17 mouse cellular contexts compared by ENCODE assay signal in the genomic region with DNA sequence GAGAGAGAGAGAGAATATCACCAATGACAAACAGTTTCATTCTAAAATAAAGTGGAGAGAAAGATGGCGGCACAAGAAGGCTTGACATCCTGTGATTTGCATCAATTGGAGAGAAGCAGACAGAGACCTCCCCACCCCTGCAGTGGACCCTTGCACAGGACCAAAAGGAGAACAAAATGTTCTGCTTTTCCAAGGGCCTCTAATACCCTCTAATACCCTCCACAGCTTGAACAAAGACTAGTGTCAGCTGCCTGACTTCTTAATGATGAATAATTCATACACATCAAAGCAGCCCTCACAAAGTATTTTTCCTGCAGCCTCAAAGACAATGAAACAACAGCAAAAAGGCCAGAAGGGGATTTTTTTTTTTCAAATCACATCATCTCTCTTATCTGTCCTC.
DNase-seq lines count a peak whose midpoint lies in the region; ATAC-seq and TF ChIP-seq lines count a peak whose summit lies in the region.
"Had no signal": no experiment of that assay in that cellular context is flagged by ENCODE, and none has a peak within 500 bp of the region (broad histone marks: within the 10 kb centered on the region; RNA-seq: fewer than 3 reads in every experiment).

No protein-coding gene starts in this region.

- no peak for TF ChIP-seq CTCF in midbrain, postnatal 0 days (IDR thresholded peaks at IDR 0.05)

- no peak for ATAC-seq in midbrain, postnatal 0 days (ENCODE audit: low FRiP score)
- ATAC-seq in forebrain, embryonic 12.5 days (ENCODE audit: low FRiP score), result peak; percentile 81
- ATAC-seq in hindbrain, embryonic 14.5 days (ENCODE audit: low FRiP score), result no peak

- no peak overlapping the region for H3K4me2 ChIP-seq in midbrain, postnatal 0 days (ENCODE audit: low read depth, low read length, poor library complexity, severe bottlenecking)
- no peak overlapping the region for H3K4me2 ChIP-seq in forebrain, embryonic 12.5 days
- H3K4me2 ChIP-seq in hindbrain, embryonic 14.5 days (replicated peaks), result no peak overlapping the region
- H3K4me2 ChIP-seq: embryonic facial prominence, embryonic 15.5 days; heart, embryonic 15.5 days; limb, embryonic 15.5 days had no signal

- no peaks in the 10 kb centered on the region for H3K36me3 ChIP-seq in midbrain, embryonic 10.5 days
- H3K36me3 ChIP-seq in midbrain, postnatal 0 days (ENCODE audit: insufficient read depth, low read length), result no peaks in the 10 kb centered on the region
- H3K36me3 ChIP-seq in forebrain, embryonic 12.5 days (replicated peaks), result no peaks in the 10 kb centered on the region
- H3K36me3 ChIP-seq in hindbrain, embryonic 14.5 days (replicated peaks; ENCODE audit: control insufficient read depth, insufficient read depth), result no peaks in the 10 kb centered on the region
- H3K36me3 ChIP-seq: embryonic facial prominence, embryonic 15.5 days; heart, embryonic 15.5 days; limb, embryonic 15.5 days had no signal

- peak; percentile 52 for DNase-seq in midbrain, embryonic 10.5 days (ENCODE audit: low spot score)
- no peak for DNase-seq in midbrain, postnatal 0 days (ENCODE audit: low spot score)
- no peak for DNase-seq in hindbrain, embryonic 14.5 days (ENCODE audit: low spot score)
- peak; percentile 29 for DNase-seq in retina, embryonic 14.5 days (ENCODE audit: low spot score)
- no peak for DNase-seq in urinary bladder, postnatal 36 days (ENCODE audit: low spot score in 2 of 2)
- no peak for DNase-seq in left cerebral cortex, postnatal 36 days (ENCODE audit: low spot score in 2 of 2)
- DNase-seq in c-Kit-positive CD71-positive TER-119-positive erythroid progenitor cells, embryonic 14.5 days (ENCODE audit: low spot score), result no peak
- DNase-seq: cerebellum, postnatal 36 days; heart, adult 11 months; kidney, adult 18-20 months; kidney, postnatal 25 days; lung, postnatal 10 days had no signal

- peaks cover 25% of the 10 kb centered on the region for H3K4me1 ChIP-seq in midbrain, embryonic 10.5 days
- H3K4me1 ChIP-seq in midbrain, postnatal 0 days (ENCODE audit: insufficient read depth, low read length), result no peaks in the 10 kb centered on the region
- H3K4me1 ChIP-seq in forebrain, embryonic 12.5 days, result peaks cover 12% of the 10 kb centered on the region
- H3K4me1 ChIP-seq in hindbrain, embryonic 14.5 days (replicated peaks; ENCODE audit: control insufficient read depth, insufficient read depth, low read length), result peaks cover 6% of the 10 kb centered on the region; the same call in 1 of the 2 replicates
- H3K4me1 ChIP-seq: embryonic facial prominence, embryonic 15.5 days; heart, embryonic 15.5 days; limb, embryonic 15.5 days had no signal

- peaks cover 23% of the 10 kb centered on the region for H3K27me3 ChIP-seq in midbrain, embryonic 10.5 days (ENCODE audit: low read depth, poor library complexity, severe bottlenecking)
- no peaks in the 10 kb centered on the region for H3K27me3 ChIP-seq in midbrain, postnatal 0 days (ENCODE audit: insufficient read depth, low read length)
- no peaks in the 10 kb centered on the region for H3K27me3 ChIP-seq in forebrain, embryonic 12.5 days
- no peaks in the 10 kb centered on the region for H3K27me3 ChIP-seq in hindbrain, embryonic 14.5 days (ENCODE audit: control insufficient read depth, insufficient read depth, low read length)
- H3K27me3 ChIP-seq: CH12.LX; embryonic facial prominence, embryonic 15.5 days; heart, embryonic 15.5 days; limb, embryonic 15.5 days had no signal

- whole genome bisulfite sequencing in midbrain, embryonic 10.5 days, result 29% methylated on average over 1 of the region's 1 CpGs
- WGBS in midbrain, postnatal 0 days, result 40% methylated on average over 1 of the region's 1 CpGs
- 13% methylated on average over 1 of the region's 1 CpGs for WGBS in forebrain, embryonic 12.5 days
- WGBS in hindbrain, embryonic 14.5 days, result 5% methylated on average over 1 of the region's 1 CpGs

- no peak overlapping the region for H3K4me3 ChIP-seq in midbrain, embryonic 10.5 days
- H3K4me3 ChIP-seq in midbrain, postnatal 0 days (ENCODE audit: low read depth, low read length), result no peak overlapping the region
- H3K4me3 ChIP-seq in forebrain, embryonic 12.5 days (replicated peaks), result no peak overlapping the region
- H3K4me3 ChIP-seq in hindbrain, embryonic 14.5 days (replicated peaks; ENCODE audit: low read length), result no peak overlapping the region
- H3K4me3 ChIP-seq: embryonic facial prominence, embryonic 15.5 days; heart, embryonic 15.5 days; limb, embryonic 15.5 days had no signal

- H3K9me3 ChIP-seq in midbrain, embryonic 10.5 days (replicated peaks), result no peaks in the 10 kb centered on the region
- H3K9me3 ChIP-seq in midbrain, postnatal 0 days (ENCODE audit: low read length), result no peaks in the 10 kb centered on the region
- H3K9me3 ChIP-seq in forebrain, embryonic 12.5 days, result no peaks in the 10 kb centered on the region
- H3K9me3 ChIP-seq in hindbrain, embryonic 14.5 days (ENCODE audit: control insufficient read depth, low read length), result no peaks in the 10 kb centered on the region
- H3K9me3 ChIP-seq: embryonic facial prominence, embryonic 15.5 days; heart, embryonic 15.5 days; limb, embryonic 15.5 days had no signal

- H3K9ac ChIP-seq in midbrain, postnatal 0 days (replicated peaks; ENCODE audit: low read length, poor library complexity, severe bottlenecking), result no peak overlapping the region
- H3K9ac ChIP-seq in forebrain, embryonic 12.5 days, result no peak overlapping the region
- H3K9ac ChIP-seq in hindbrain, embryonic 14.5 days, result no peak overlapping the region
- H3K9ac ChIP-seq: embryonic facial prominence, embryonic 15.5 days; heart, embryonic 15.5 days; limb, embryonic 15.5 days had no signal

- intact Hi-C loops in left cerebral cortex, postnatal 36 days (cut with DNase I), result no loop called here

- peak overlapping the region; percentile 80 for H3K27ac ChIP-seq in midbrain, embryonic 10.5 days (replicated peaks)
- H3K27ac ChIP-seq in midbrain, postnatal 0 days (ENCODE audit: low read depth, low read length), result no peak overlapping the region
- peak overlapping the region; percentile 59 for H3K27ac ChIP-seq in forebrain, embryonic 12.5 days
- H3K27ac ChIP-seq in hindbrain, embryonic 14.5 days, result peak overlapping the region; percentile 32; the same call in 1 of the 2 replicates
- H3K27ac ChIP-seq: embryonic facial prominence, embryonic 15.5 days; heart, embryonic 15.5 days; limb, embryonic 15.5 days had no signal

Comparison
In these comparisons a context has a peak if more than half of its experiments do, and no peak if none do; other contexts are left out.
1. DNase-seq: peak in midbrain, embryonic 10.5 days (single experiment) and retina, embryonic 14.5 days (single experiment); none in midbrain, postnatal 0 days (single experiment), hindbrain, embryonic 14.5 days (single experiment), urinary bladder, postnatal 36 days (0 of 2), left cerebral cortex, postnatal 36 days (0 of 2) and c-Kit-positive CD71-positive TER-119-positive erythroid progenitor cells, embryonic 14.5 days (single experiment).